Mouse (Mus musculus): ENCODE results near the gene Vps13d.

DNA sequence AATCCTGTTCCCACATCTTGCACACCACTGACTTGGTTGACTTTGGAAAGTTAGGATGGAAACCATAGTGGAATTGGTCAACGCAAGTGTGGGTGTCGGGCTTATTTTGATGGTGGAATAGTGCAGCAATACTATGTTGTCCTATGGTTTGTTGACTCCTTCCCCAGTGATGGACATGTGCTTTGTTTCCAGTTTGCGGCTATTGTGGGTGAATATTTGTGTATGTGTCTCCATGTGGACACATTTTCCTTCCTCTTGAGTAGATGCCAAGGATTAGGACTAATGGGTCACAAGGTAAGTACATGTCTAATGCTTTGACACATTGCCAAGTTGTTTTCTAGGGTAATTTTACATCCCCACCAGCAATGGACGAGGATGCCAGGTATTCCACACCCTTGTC is 233.6 kb downstream of the Vps13d start:
- TF ChIP-seq RCOR1 (conservative IDR thresholded peaks at IDR 0.05; ENCODE audit: low read depth, low read length) (no peak), CTCF (conservative IDR thresholded peaks at IDR 0.05 in 1 of 2, IDR thresholded peaks at IDR 0.05 in 1 of 2; ENCODE audit: low read depth in 2 of 2, low read length in 2 of 2) (no peak), HCFC1 (IDR thresholded peaks at IDR 0.05; ENCODE audit: low read depth, low read length) (no peak), USF1 (IDR thresholded peaks at IDR 0.05; ENCODE audit: low read depth, low read length) (no peak), BHLHE40 (IDR thresholded peaks at IDR 0.05; ENCODE audit: low read depth, low read length) (no peak), ELF1 (IDR thresholded peaks at IDR 0.05; ENCODE audit: low read depth, low read length) (no peak), ZKSCAN1 (IDR thresholded peaks at IDR 0.05; ENCODE audit: borderline replicate concordance, low read depth, low read length) (no peak), E2F4 (IDR thresholded peaks at IDR 0.05; ENCODE audit: insufficient replicate concordance, low read depth, low read length) (no peak), IRF4 (IDR thresholded peaks at IDR 0.05; ENCODE audit: low read depth, low read length) (no peak), POLR2AphosphoS2 (IDR thresholded peaks at IDR 0.05; ENCODE audit: low read depth, low read length) (no peak), POLR2A (IDR thresholded peaks at IDR 0.05; ENCODE audit: low read depth, low read length) (no peak), MAZ (IDR thresholded peaks at IDR 0.05; ENCODE audit: low read depth, low read length) (no peak), NRF1 (IDR thresholded peaks at IDR 0.05; ENCODE audit: low read depth, low read length) (no peak), EP300 (IDR thresholded peaks at IDR 0.05; ENCODE audit: low read length) (no peak)

Data from CH12.LX (cell line).